Mouse (Mus musculus) cortical plate, adult 2 months (tissue): Measurements from ENCODE around the gene Amer1. TPM values are rescaled to one million over a fixed set of nuclear protein-coding genes. Genes with fewer than 3 reads are reported as not detected.
A peak's percentile ranks its signal among the peaks of the same experiment; 100 is the strongest.

Experiments used
- H3K27ac ChIP-seq: fragments of 200-500 bp; 2 replicates; pipeline ENCODE4 v1.5.1; 2012; ENCODE audit warnings: low read length, control low read depth, inconsistent platforms; ENCODE audit not compliant: insufficient read depth
- H3K4me1 ChIP-seq: fragments of 200-500 bp; 2 replicates; pipeline ENCODE4 v1.6.1; 2011; ENCODE audit warnings: low read length; ENCODE audit not compliant: control insufficient read depth, insufficient read depth
- H3K4me3 ChIP-seq: fragments of 200-500 bp; 2 replicates; pipeline ENCODE4 v1.5.1; 2011; ENCODE audit warnings: mild to moderate bottlenecking, low read length, control low read depth; ENCODE audit not compliant: insufficient read depth
- CTCF ChIP-seq: fragments of 200-500 bp; IDR thresholded peaks from 2 replicates; pipeline ENCODE4 v1.5.1; 2011; ENCODE audit warnings: mild to moderate bottlenecking, control low read depth, low read length; ENCODE audit not compliant: insufficient read depth; ENCODE audit errors: extremely low read depth
- POLR2A ChIP-seq: fragments of 200-500 bp; IDR thresholded peaks from 2 replicates; pipeline ENCODE4 v1.6.1; 2011; ENCODE audit warnings: mild to moderate bottlenecking, low read length, control low read depth; ENCODE audit not compliant: insufficient read depth; ENCODE audit errors: extremely low read depth
- polyA plus RNA-seq: library from polyadenylated mRNA; depleted of rRNA; stranded (reverse); fragments of >200 nt; gene quantifications from 2 replicates; pipeline ENCODE4 v1.2.3, GENCODE M21; 2012; rRNA removed

Amer1 gene
- 3.0 and 3.2 TPM in 2 replicates for polyA plus RNA-seq

DNA sequence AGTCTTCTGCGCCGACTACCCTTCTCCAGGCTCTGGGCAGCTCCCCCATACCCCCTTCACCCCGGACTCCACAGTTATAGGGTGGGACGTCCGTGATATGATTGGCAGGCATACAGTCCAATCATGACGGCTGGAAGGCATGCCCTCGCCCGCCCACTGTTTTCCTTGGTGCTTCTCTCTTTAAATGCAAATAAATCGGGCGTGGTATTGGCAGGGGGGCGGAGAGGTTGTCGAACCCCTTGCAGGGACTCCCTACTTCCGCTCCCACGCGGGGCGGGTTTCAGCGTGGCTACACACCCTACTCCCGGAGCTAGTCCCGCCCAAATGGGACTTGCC is at the start of gene Amer1:
Gene Amer1, minus strand, starts transcription at position 97 of the 336 bp plus-strand sequence.
- Histone ChIP-seq H3K27ac (no peak within 1 kb of the TSS), H3K4me3 (peak within 1 kb of the TSS; percentile 97), H3K4me1 (no peaks in the 10 kb centered on the region)
- TF ChIP-seq CTCF (no peak), POLR2A (0 out of 2 replicates have a peak, but pooled peaks have one; percentile 57)

DNA sequence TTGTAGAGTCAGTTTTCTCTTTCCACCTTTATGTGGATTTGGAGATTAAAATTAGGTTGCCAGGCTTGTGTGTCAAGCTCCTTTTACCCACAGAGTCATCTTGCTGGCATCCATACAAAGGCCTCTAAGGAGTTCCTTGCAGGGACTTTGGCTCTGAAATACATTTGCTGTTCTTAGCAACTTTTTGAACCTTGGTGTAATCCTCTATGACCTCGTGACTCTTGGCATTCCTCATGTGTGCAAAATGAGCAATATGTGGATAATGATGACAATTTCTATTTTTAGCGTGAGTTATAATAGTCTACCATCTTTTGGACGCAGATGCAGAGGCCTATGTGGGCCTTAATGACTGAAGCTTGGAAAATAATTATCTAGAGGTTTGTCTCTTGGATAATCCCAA is 12.5 kb upstream of the Amer1 start:
- no peak overlapping the region for H3K4me3 ChIP-seq
- no peaks in the 10 kb centered on the region for H3K4me1 ChIP-seq
- TF ChIP-seq POLR2A, result no peak
- TF ChIP-seq CTCF, result no peak
- H3K27ac ChIP-seq, result no peak overlapping the region

DNA sequence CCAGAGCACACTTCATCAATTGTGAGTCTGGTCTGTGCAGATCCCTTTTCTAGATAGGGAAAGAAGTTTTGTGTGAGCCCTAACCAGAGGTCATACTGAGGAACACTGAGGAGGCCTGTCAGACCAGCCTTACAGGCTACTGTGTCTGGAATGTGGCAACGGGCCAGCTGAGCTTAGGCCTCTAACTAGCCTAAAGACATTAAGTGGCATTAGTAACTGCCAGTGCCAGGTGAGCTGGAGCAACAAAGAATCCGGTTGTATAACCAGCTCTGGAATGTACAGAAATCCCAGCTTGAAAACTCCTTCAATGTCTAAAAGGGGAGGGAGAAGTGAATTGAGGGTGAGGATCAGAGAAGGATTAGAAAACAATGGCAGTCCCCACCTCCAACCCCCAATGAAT is 1.2 kb upstream of the Amer1 start:
- H3K4me3 ChIP-seq, result no peak overlapping the region

DNA sequence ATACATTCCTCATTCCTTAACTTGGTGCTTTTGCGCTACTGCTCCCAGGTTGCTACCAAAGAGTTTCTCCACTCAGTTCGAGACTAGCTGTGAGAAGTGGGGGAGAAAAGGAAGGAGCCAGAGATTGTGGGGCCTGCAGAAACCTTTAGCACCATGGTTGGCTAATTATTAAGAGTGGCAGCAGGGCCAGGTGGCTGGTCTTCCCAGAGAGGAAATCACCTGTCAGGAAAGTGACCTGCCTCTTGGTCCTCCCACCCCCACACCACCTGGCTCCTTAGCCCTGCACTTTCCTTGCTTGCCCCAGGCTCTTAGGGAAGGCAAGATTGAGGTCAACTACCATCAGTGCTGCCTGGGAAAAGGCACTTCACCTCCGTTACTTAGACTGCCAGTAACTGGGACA is 469 bp upstream of the Amer1 start:
- peak overlapping the region; percentile 97 for H3K4me3 ChIP-seq
- no peaks in the 10 kb centered on the region for H3K4me1 ChIP-seq
- no peak for TF ChIP-seq POLR2A
- H3K27ac ChIP-seq, result no peak overlapping the region

More for the DNA sequence above, 1.2 kb upstream of the Amer1 start:
- Histone ChIP-seq H3K4me1 (no peaks in the 10 kb centered on the region), H3K27ac (no peak overlapping the region)
- no peak for TF ChIP-seq CTCF
- TF ChIP-seq POLR2A, result no peak

DNA sequence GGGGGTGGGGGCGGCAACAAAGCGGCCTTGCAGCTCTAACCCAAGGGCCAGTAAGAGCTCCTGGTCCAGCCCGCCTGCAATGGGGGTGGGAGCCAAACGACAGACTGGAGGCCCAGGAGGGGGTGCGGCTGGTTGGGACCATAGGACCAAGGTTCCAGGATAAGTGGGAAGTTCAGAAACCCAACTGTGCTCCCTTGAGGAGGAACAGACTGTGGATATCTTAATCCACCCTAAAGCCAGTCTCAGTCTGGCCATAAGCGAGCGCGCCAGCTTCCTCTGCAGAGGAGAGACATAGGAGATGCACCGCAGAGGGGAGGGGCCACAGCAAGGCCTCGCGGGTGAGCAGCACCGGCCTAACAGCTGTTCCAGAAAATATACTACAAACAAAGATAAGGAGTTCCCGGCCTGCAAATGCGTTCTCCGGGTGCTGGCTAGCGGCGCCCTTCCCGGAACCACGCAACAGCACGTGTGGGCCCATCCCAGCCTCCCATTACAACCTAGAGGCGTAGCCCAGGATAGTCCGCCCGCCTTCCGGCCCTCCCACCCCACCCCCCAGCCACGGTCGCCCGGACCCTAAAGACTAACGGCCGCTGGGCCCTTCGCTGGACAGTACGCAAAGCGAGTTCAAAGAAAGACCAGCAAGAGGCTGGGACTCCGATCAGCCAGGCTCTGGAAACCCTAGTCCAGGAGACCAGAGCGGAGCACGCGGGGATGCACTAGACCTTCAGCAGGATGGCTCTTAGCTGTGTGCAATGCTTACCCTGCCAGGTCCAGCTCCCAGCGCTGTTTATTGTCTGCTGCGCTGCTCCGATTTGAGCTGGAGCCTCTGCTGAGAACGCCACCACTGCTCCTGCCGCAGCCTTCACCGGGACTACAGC is 535 bp downstream of the Amer1 start:
- TF ChIP-seq CTCF (no peak), POLR2A (no peak)
- H3K4me1 ChIP-seq, result no peaks in the 10 kb centered on the region
- H3K4me3 ChIP-seq, result peak overlapping the region; percentile 97
- H3K27ac ChIP-seq, result no peak overlapping the region

DNA sequence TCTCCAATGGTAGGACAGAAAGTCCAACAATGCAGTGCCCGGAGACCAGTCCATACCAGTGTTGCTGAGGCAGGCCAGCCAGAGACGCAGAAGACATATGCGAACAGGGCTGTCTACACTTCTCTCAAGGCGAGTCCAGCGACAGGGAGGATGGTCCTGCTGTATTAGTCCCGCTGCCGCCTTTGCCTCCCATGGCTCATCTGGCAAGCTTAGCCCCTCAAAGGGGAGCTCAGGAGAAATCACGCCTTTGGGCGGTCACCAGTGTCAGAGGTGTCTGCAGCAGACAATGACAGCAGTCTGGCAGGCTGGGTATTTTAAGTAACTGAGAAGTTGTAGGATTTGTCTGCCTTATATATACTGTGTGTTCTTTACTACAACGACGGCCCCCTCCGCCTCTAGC is 1.3 kb downstream of the Amer1 start:
- peak overlapping the region; percentile 97 for H3K4me3 ChIP-seq
- H3K27ac ChIP-seq, result no peak overlapping the region
- TF ChIP-seq POLR2A (no peak), CTCF (no peak)
- no peaks in the 10 kb centered on the region for H3K4me1 ChIP-seq

DNA sequence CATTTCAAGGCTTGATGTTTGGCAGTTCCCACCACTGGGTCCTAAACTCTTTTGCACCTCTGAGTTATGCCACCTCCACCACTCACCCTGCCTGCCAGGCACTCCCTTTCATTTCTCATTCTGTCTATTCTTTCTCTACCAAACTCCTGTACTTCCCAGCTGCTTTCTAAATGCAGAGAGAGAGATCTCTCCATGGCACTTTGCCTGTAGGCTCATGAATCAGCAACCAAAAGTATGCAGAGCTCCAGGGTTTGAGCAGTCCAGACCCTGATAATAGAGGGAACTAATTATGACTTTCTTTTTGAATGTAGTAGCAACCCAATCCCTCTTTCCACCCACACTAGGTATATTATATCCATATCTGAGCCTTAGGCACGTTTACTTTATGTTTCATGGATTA is 2.4 kb downstream of the Amer1 start:
- Histone ChIP-seq H3K4me3 (no peak overlapping the region), H3K4me1 (no peaks in the 10 kb centered on the region), H3K27ac (no peak overlapping the region)
- TF ChIP-seq CTCF, result no peak
- TF ChIP-seq POLR2A, result no peak

DNA sequence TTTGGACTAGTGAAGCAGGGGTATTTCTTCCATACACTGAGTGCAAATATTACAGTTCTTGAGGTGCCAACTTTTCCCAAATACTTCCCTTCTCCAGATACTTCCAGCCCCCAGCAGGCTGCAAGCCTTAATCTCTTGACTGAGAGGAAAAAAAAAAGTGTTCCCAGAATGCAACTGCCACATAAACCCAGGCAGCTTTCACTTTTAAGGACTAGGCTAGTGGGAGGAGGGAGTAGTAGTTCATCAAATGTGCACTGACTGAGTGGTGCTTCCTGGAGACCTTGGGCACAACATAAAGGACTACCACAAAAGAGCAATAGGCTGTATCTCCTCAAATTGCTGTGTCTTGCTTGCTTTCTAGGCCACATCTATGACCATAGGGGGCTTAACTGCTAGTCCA is 3.4 kb downstream of the Amer1 start:
- H3K27ac ChIP-seq, result no peak overlapping the region
- H3K4me3 ChIP-seq, result no peak overlapping the region
- TF ChIP-seq POLR2A (no peak), CTCF (no peak)
- no peaks in the 10 kb centered on the region for H3K4me1 ChIP-seq

DNA sequence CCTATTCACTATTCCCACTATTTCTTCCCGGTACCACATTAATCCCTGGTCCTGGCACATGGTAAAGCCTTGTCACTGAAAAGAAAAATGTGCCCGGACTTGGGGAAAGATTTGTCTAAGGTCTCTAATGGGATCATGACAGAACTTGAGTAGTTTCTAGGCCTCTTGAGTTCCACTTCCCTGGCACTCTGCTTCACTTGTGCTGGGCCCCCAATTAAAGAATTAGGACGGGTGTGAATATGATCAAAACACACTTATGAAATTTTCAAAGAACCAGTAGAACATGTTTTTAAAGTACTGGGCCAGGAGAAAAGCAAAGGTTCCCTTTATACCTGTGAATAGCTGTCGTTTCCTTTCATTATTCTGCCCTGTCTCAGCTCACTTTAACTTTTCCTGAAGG is 6.2 kb downstream of the Amer1 start:
- no peak overlapping the region for H3K27ac ChIP-seq
- TF ChIP-seq POLR2A (no peak), CTCF (no peak)
- no peak overlapping the region for H3K4me3 ChIP-seq
- no peaks in the 10 kb centered on the region for H3K4me1 ChIP-seq

DNA sequence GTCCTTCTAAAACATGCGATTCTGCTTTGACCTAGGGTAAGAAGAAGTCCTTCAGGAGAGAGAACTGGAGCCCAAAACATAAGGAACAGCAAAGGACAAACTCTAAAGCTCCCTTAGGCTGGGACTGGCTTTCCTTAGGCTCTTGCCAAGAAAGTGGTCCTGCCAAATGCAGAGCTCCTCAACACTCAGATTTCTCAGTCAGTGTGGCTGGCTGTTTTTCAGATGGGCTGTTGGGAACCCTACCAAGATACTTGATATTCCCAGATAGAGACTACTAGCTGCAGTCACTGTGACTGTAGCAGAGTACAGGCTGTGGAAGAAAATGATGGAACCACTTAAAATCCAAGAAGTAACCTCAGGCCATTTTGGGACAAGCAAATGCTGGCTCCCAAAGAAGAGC is 7.4 kb downstream of the Amer1 start:
- Histone ChIP-seq H3K4me3 (no peak overlapping the region), H3K27ac (no peak overlapping the region), H3K4me1 (no peaks in the 10 kb centered on the region)
- no peak for TF ChIP-seq POLR2A
- TF ChIP-seq CTCF, result no peak

DNA sequence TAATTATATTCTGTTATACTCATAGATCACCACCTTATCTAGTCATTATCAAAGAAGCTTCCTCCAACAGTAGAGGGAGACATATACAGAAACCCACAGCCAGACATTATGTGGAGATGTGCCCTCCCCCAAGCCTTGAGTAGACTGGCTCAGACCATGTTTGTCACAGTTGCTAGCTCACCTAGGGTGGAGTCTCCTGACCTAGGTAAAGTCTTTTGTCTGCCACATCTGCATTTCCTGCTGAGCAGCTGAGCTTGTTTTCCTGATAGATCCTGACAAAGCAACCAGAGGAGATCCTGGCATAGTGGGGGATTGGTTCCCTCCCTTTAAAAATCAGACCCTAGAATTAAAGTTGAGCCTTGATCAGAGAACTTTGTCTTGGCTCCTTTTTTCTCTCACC is 71.6 kb downstream of the Amer1 start:
- TF ChIP-seq CTCF (no peak), POLR2A (no peak)
- Histone ChIP-seq H3K4me3 (no peak overlapping the region), H3K27ac (no peak overlapping the region), H3K4me1 (no peaks in the 10 kb centered on the region)

Other genes starting within 250 kb of the Amer1 start
- gene Arhgef9, start 248.0 kb downstream of the Amer1 start, polyA plus RNA-seq, result 161 and 169 TPM in 2 replicates
- gene Asb12, start 113.1 kb upstream of the Amer1 start, polyA plus RNA-seq, result 0.08 and 0.21 TPM in 2 replicates
- gene Pfn5, start 113.2 kb upstream of the Amer1 start, polyA plus RNA-seq, result not detected in 2 replicates
- 20.9 and 21.2 TPM in 2 replicates for gene Zc4h2, start 213.6 kb upstream of the Amer1 start, polyA plus RNA-seq